Mouse (Mus musculus) CH12.LX (cell line): Measurements from ENCODE around the gene Utp20. TPM values are rescaled to one million over a fixed set of nuclear protein-coding genes. Genes with fewer than 3 reads are reported as not detected.
"Not testable (repeated sequence)": the region's sequence is repeated elsewhere in the genome, so short reads cannot be mapped to it uniquely, and the experiment has no call there.

Source experiments
- DNase-seq: peaks from one replicate; pipeline ENCODE4 v3.0.0-alpha.2; 2013; ENCODE audit errors: extremely low read depth
- H3K27ac ChIP-seq: 2 replicates; pipeline ENCODE4 v1.5.1; 2012; ENCODE audit warnings: low read depth, mild to moderate bottlenecking, control low read depth, moderate library complexity; ENCODE audit not compliant: insufficient read depth
- H3K27me3 ChIP-seq: replicated peaks from 2 replicates; pipeline ENCODE3; 2012; ENCODE audit warnings: inconsistent platforms
- H3K36me3 ChIP-seq, 2 experiments: replicated peaks in 1 of 2; 2 replicates each; pipeline versions ENCODE3 to v1.6.1; 2012; ENCODE audit warnings: inconsistent platforms in 1 of 2, low read length in 1 of 2, mild to moderate bottlenecking in 1 of 2, mixed read lengths in 1 of 2, moderate library complexity in 1 of 2; ENCODE audit not compliant: control insufficient read depth in 1 of 2, insufficient read depth in 1 of 2
- H3K4me1 ChIP-seq, 2 experiments: 2 replicates each; pipeline ENCODE4 v1.6.1; 2012; ENCODE audit warnings: inconsistent platforms in 1 of 2, moderate library complexity in 1 of 2; ENCODE audit not compliant: insufficient read depth in 2 of 2, control insufficient read depth in 1 of 2
- H3K4me2 ChIP-seq: 2 replicates; pipeline ENCODE4 v1.6.1; 2012; ENCODE audit warnings: low read depth, mild to moderate bottlenecking, control low read depth; ENCODE audit not compliant: poor library complexity, insufficient read depth, severe bottlenecking
- H3K4me3 ChIP-seq, 3 experiments: fragments of 150-350 bp in 1 of 3; sonication (generic) in 1 of 3; replicated peaks in 1 of 3; 2 replicates each; pipeline versions ENCODE3 to v1.5.1; 2011 to 2012; ENCODE audit warnings: low read depth in 2 of 3, low read length in 2 of 3, mild to moderate bottlenecking in 2 of 3, moderate library complexity in 2 of 3, control low read depth in 1 of 3, improper control_type of control experiment in 1 of 3, inconsistent platforms in 1 of 3, mixed read lengths in 1 of 3; ENCODE audit not compliant: poor library complexity in 1 of 3
- H3K79me2 ChIP-seq: replicated peaks from 2 replicates; pipeline ENCODE4 v1.6.1; 2012; ENCODE audit warnings: mild to moderate bottlenecking, moderate library complexity; ENCODE audit not compliant: control insufficient read depth, poor library complexity, insufficient read depth, severe bottlenecking; ENCODE audit errors: extremely low read depth
- H3K9ac ChIP-seq: 2 replicates; pipeline ENCODE4 v1.6.1; 2012; ENCODE audit warnings: low read depth, mild to moderate bottlenecking, control low read depth, moderate library complexity; ENCODE audit not compliant: insufficient read depth
- H3K9me3 ChIP-seq: replicated peaks from 2 replicates; pipeline ENCODE3; 2012; ENCODE audit warnings: low read length, inconsistent platforms, mixed read lengths
- BHLHE40 ChIP-seq: IDR thresholded peaks from 2 replicates; pipeline ENCODE4 v1.6.1; 2011; ENCODE audit warnings: mild to moderate bottlenecking, low read depth, low read length, improper control_type of control experiment
- CHD2 ChIP-seq: IDR thresholded peaks from 2 replicates; pipeline ENCODE4 v1.6.1; 2011; ENCODE audit warnings: low read length, improper control_type of control experiment
- CTCF ChIP-seq, 2 experiments: IDR thresholded peaks in 1 of 2; conservative IDR thresholded peaks in 1 of 2; 2 replicates each; pipeline ENCODE4 v1.5.1; 2011 to 2012; ENCODE audit warnings: low read depth in 2 of 2, low read length in 2 of 2, improper control_type of control experiment in 1 of 2, inconsistent platforms in 1 of 2, mild to moderate bottlenecking in 1 of 2, moderate library complexity in 1 of 2
- ELF1 ChIP-seq: IDR thresholded peaks from 2 replicates; pipeline ENCODE4 v1.6.1; 2014; ENCODE audit warnings: low read depth, mild to moderate bottlenecking, inconsistent platforms, low read length, improper control_type of control experiment
- ETS1 ChIP-seq: conservative IDR thresholded peaks from 2 replicates; pipeline ENCODE4 v1.6.1; 2012; ENCODE audit warnings: low read depth, mild to moderate bottlenecking, inconsistent platforms, low read length, improper control_type of control experiment, moderate library complexity
- GABPA ChIP-seq: IDR thresholded peaks from 2 replicates; pipeline ENCODE4 v1.6.1; 2012; ENCODE audit warnings: low read depth, low read length, improper control_type of control experiment, inconsistent platforms; ENCODE audit not compliant: insufficient replicate concordance
- IRF4 ChIP-seq: IDR thresholded peaks from 2 replicates; pipeline ENCODE4 v1.6.1; 2014; ENCODE audit warnings: low read depth, mild to moderate bottlenecking, inconsistent platforms, low read length, improper control_type of control experiment
- JUND ChIP-seq: conservative IDR thresholded peaks from 2 replicates; pipeline ENCODE4 v1.6.1; 2011; ENCODE audit warnings: low read depth, low read length, improper control_type of control experiment
- KAT2A ChIP-seq: IDR thresholded peaks from 2 replicates; pipeline ENCODE4 v1.6.1; 2012; ENCODE audit warnings: low read length, improper control_type of control experiment, inconsistent platforms; ENCODE audit not compliant: insufficient replicate concordance
- MAFK ChIP-seq: IDR thresholded peaks from 2 replicates; pipeline ENCODE4 v1.6.1; 2011; ENCODE audit warnings: low read length, improper control_type of control experiment; ENCODE audit not compliant: insufficient replicate concordance
- MEF2A ChIP-seq: IDR thresholded peaks from 2 replicates; pipeline ENCODE4 v1.6.1; 2014; ENCODE audit warnings: low read depth, mild to moderate bottlenecking, inconsistent platforms, low read length, improper control_type of control experiment, borderline replicate concordance
- MXI1 ChIP-seq: IDR thresholded peaks from 2 replicates; pipeline ENCODE4 v1.6.1; 2011; ENCODE audit warnings: mild to moderate bottlenecking, low read depth, low read length, improper control_type of control experiment
- MYC ChIP-seq: IDR thresholded peaks from 2 replicates; pipeline ENCODE4 v1.6.1; 2011; ENCODE audit warnings: low read depth, mild to moderate bottlenecking, improper control_type of control experiment, low read length
- NRF1 ChIP-seq: IDR thresholded peaks from 2 replicates; pipeline ENCODE4 v1.6.1; 2014; ENCODE audit warnings: low read depth, mild to moderate bottlenecking, inconsistent platforms, low read length, improper control_type of control experiment, moderate library complexity
- PAX5 ChIP-seq: IDR thresholded peaks from 2 replicates; pipeline ENCODE4 v1.6.1; 2012; ENCODE audit warnings: low read length, inconsistent platforms, mixed read lengths
- POLR2A ChIP-seq: IDR thresholded peaks from 2 replicates; pipeline ENCODE4 v1.6.1; 2011; ENCODE audit warnings: low read depth, mild to moderate bottlenecking, improper control_type of control experiment, low read length
- RAD21 ChIP-seq: IDR thresholded peaks from 2 replicates; pipeline ENCODE4 v1.6.1; 2011; ENCODE audit warnings: low read depth, mild to moderate bottlenecking, low read length, improper control_type of control experiment, moderate library complexity
- SMC3 ChIP-seq: IDR thresholded peaks from 2 replicates; pipeline ENCODE4 v1.6.1; 2011; ENCODE audit warnings: low read depth, low read length, improper control_type of control experiment
- UBTF ChIP-seq: IDR thresholded peaks from 2 replicates; pipeline ENCODE4 v1.6.1; 2012; ENCODE audit warnings: low read depth, mild to moderate bottlenecking, inconsistent platforms, low read length, improper control_type of control experiment, moderate library complexity
- USF1 ChIP-seq: IDR thresholded peaks from 2 replicates; pipeline ENCODE4 v1.6.1; 2014; ENCODE audit warnings: low read depth, mild to moderate bottlenecking, inconsistent platforms, low read length, improper control_type of control experiment
- ZKSCAN1 ChIP-seq: IDR thresholded peaks from 2 replicates; pipeline ENCODE4 v1.6.1; 2012; ENCODE audit warnings: low read depth, inconsistent platforms, low read length, improper control_type of control experiment, borderline replicate concordance
- ZMIZ1 ChIP-seq: IDR thresholded peaks from 2 replicates; pipeline ENCODE4 v1.6.1; 2012; ENCODE audit warnings: low read depth, mild to moderate bottlenecking, inconsistent platforms, low read length, improper control_type of control experiment
- ZNF384 ChIP-seq: IDR thresholded peaks from 2 replicates; pipeline ENCODE4 v1.6.1; 2012; ENCODE audit warnings: low read depth, low read length, improper control_type of control experiment, inconsistent platforms
- dilution Hi-C: fragments of 300-500 bp; cut with MboI; formaldehyde crosslinking; loops from 2 replicates; pipeline ENCODE4 v1.14.3; 2020; ENCODE audit warnings: low sequenced_read_pairs; ENCODE audit not compliant: extremely low pct_unique_long_range_greater_than_20kb, extremely low pct_ligation_motif_present
- in situ Hi-C: fragments of 300-500 bp; cut with MboI; formaldehyde crosslinking; loops from 3 replicates; pipeline ENCODE4 v1.14.3; 2019; ENCODE audit warnings: low sequenced_read_pairs, low pct_ligation_motif_present, low pct_unique_long_range_greater_than_20kb, mixed read lengths
- polyA plus RNA-seq: library from polyadenylated mRNA; unstranded; fragments of >175 nt; gene quantifications from 2 replicates; pipeline ENCODE4 v1.2.1, GENCODE M21; 2012; ENCODE audit warnings: low read depth; ENCODE audit not compliant: insufficient read length
- total RNA-seq, 2 experiments: library from RNA; depleted of rRNA; stranded (reverse); fragments of 300-350 nt in 1 of 2; fragments of >200 nt in 1 of 2; gene quantifications; 2 replicates each; pipeline ENCODE4 v1.2.3; 2012 to 2014

Gene Utp20
- total and polyA plus RNA-seq, 3 experiments = 40.1 to 70.4 (median 43.0) TPM

GRCm38 (mm10) chr10:88828361-88828760 lies 1.8 kb upstream of the Utp20 start:
- Histone ChIP-seq H3K79me2 (peaks cover 17% of the 10 kb centered on the region), H3K36me3 (peaks cover 17 to 30% of the 10 kb centered on the region in 2 experiments), H3K9me3 (peaks cover 4% of the 10 kb centered on the region), H3K9ac (no peak overlapping the region), H3K4me1 (peaks cover 2 to 14% of the 10 kb centered on the region in 2 experiments; a peak in 3 of 4 replicates), H3K4me2 (no peak overlapping the region), H3K4me3 (no peak overlapping the region), H3K27ac (no peak overlapping the region), H3K27me3 (no peaks in the 10 kb centered on the region)
- DNase-seq = no peak
- TF ChIP-seq PAX5 = no peak
- no peak for TF ChIP-seq CHD2
- TF ChIP-seq KAT2A = no peak
- TF ChIP-seq NRF1 = no peak
- no peak for TF ChIP-seq CTCF (conservative IDR thresholded peaks at IDR 0.05 in 1 of 2, IDR thresholded peaks at IDR 0.05 in 1 of 2; ENCODE audit: low read depth in 2 of 2, low read length in 2 of 2)
- no peak for TF ChIP-seq ELF1
- no peak for TF ChIP-seq ZNF384
- no peak for TF ChIP-seq GABPA
- no peak for TF ChIP-seq MEF2A
- TF ChIP-seq ZKSCAN1 = no peak
- TF ChIP-seq MYC = no peak
- no peak for TF ChIP-seq ETS1
- in situ Hi-C loops (no loop called here), dilution Hi-C loops (no loop called here)

- dilution Hi-C loops = no loop called here
- peaks cover 4% of the 10 kb centered on the region for H3K9me3 ChIP-seq
- peaks cover 17% of the 10 kb centered on the region for H3K79me2 ChIP-seq
- H3K27me3 ChIP-seq = no peaks in the 10 kb centered on the region
- peaks cover 21 to 36% of the 10 kb centered on the region in 2 experiments for H3K36me3 ChIP-seq
- peak overlapping the region; percentile 93 for H3K4me2 ChIP-seq
- H3K4me3 ChIP-seq = peak overlapping the region; percentile 32 to 91 (median 82)
- in situ Hi-C loops = no loop called here
- TF ChIP-seq RAD21 (no peak), MEF2A (no peak), MYC (no peak), USF1 (no peak), ZMIZ1 (no peak), UBTF (no peak), IRF4 (no peak), BHLHE40 (no peak), ELF1 (no peak), MXI1 (no peak), JUND (no peak), ZNF384 (no peak), POLR2A (no peak), MAFK (no peak), SMC3 (no peak)
- DNase-seq = no peak
- peaks cover 2 to 14% of the 10 kb centered on the region in 2 experiments; a peak in 3 of 4 replicates for H3K4me1 ChIP-seq
- H3K27ac ChIP-seq = no peak overlapping the region
- H3K9ac ChIP-seq = peak overlapping the region; percentile 88
Measured at GRCm38 (mm10) chr10:88827596-88827995, 992 bp upstream of the Utp20 start.

- DNase-seq, dilution Hi-C loops, in situ Hi-C loops, H3K27me3 ChIP-seq, H3K9me3 ChIP-seq, H3K27ac ChIP-seq: not testable (repeated sequence)
- Histone ChIP-seq H3K79me2 (peaks cover 17% of the 10 kb centered on the region), H3K4me1 (peaks cover 2 to 14% of the 10 kb centered on the region in 2 experiments; a peak in 3 of 4 replicates), H3K4me2 (peak overlapping the region; percentile 93), H3K4me3 (peak overlapping the region; percentile 79 to 91 (median 82)), H3K9ac (peak overlapping the region; percentile 88), H3K36me3 (peaks cover 25 to 39% of the 10 kb centered on the region in 2 experiments)
Measured at GRCm38 (mm10) chr10:88826947-88827306, 323 bp upstream of the Utp20 start.
